31 mouse cellular contexts compared by ENCODE assay signal in genomic region chr5:20606497-20606896, GRCm38 (mm10).
"Had no signal": no experiment of that assay in that cellular context is flagged by ENCODE, and none has a peak within 500 bp of the region (broad histone marks: within the 10 kb centered on the region; RNA-seq: fewer than 3 reads in every experiment).

No protein-coding gene starts in this region.

- H3K27ac ChIP-seq: left cerebral cortex, adult 2 months; limb, embryonic 10.5 days; limb, embryonic 12.5 days; limb, embryonic 13.5 days; limb, embryonic 15.5 days; liver, embryonic 12.5 days; liver, embryonic 13.5 days; liver, embryonic 14.5 days; liver, embryonic 15.5 days; lung, embryonic 15.5 days; macrophage; midbrain, embryonic 10.5 days; midbrain, embryonic 12.5 days; midbrain, embryonic 13.5 days; midbrain, embryonic 15.5 days; neural tube, embryonic 12.5 days had no signal

- DNase-seq: left cerebral cortex, postnatal 4 days; liver; liver, embryonic 13.5 days; liver, postnatal 0 days; lung, adult 18-20 months; lung, adult 2 months; lung, embryonic 14.5 days; lung, postnatal 10 days; lung, postnatal 14 days; lung, postnatal 36 days; lung, postnatal 4 days; midbrain, embryonic 14.5 days had no signal

- H3K4me3 ChIP-seq: left cerebral cortex, adult 2 months; limb, embryonic 10.5 days; limb, embryonic 12.5 days; limb, embryonic 13.5 days; limb, embryonic 15.5 days; liver, embryonic 12.5 days; liver, embryonic 13.5 days; liver, embryonic 15.5 days; lung, embryonic 15.5 days; megakaryocyte, embryonic 14.5 days; midbrain, embryonic 10.5 days; midbrain, embryonic 12.5 days; midbrain, embryonic 13.5 days; midbrain, embryonic 15.5 days; neural tube, embryonic 12.5 days had no signal

- H3K9ac ChIP-seq: limb, embryonic 12.5 days; limb, embryonic 13.5 days; limb, embryonic 15.5 days; liver, embryonic 12.5 days; liver, embryonic 13.5 days; liver, embryonic 14.5 days; liver, embryonic 15.5 days; liver, postnatal 0 days; lung, embryonic 14.5 days; lung, embryonic 15.5 days; midbrain, embryonic 12.5 days; midbrain, embryonic 13.5 days; midbrain, embryonic 15.5 days; neural tube, embryonic 12.5 days had no signal

- H3K9me3 ChIP-seq: limb, embryonic 10.5 days; limb, embryonic 12.5 days; limb, embryonic 13.5 days; limb, embryonic 15.5 days; liver, embryonic 12.5 days; liver, embryonic 13.5 days; liver, embryonic 15.5 days; lung, embryonic 15.5 days; megakaryocyte, embryonic 14.5 days; midbrain, embryonic 10.5 days; midbrain, embryonic 12.5 days; midbrain, embryonic 13.5 days; midbrain, embryonic 15.5 days; neural tube, embryonic 12.5 days had no signal

- ATAC-seq: liver, embryonic 12.5 days; liver, postnatal 0 days; lung, postnatal 0 days; midbrain, embryonic 13.5 days; midbrain, embryonic 15.5 days; midbrain, embryonic 16.5 days had no signal

- H3K36me3 ChIP-seq: limb, embryonic 10.5 days; limb, embryonic 12.5 days; limb, embryonic 13.5 days; limb, embryonic 15.5 days; liver, embryonic 12.5 days; liver, embryonic 13.5 days; liver, embryonic 15.5 days; lung, embryonic 15.5 days; midbrain, embryonic 10.5 days had no signal

- H3K27me3 ChIP-seq: limb, embryonic 12.5 days; limb, embryonic 15.5 days; liver, embryonic 12.5 days; liver, embryonic 13.5 days; liver, embryonic 15.5 days; lung, embryonic 15.5 days; megakaryocyte, embryonic 14.5 days; midbrain, embryonic 12.5 days; midbrain, embryonic 13.5 days; midbrain, embryonic 15.5 days; neural tube, embryonic 12.5 days had no signal

- H3K4me2 ChIP-seq: limb, embryonic 12.5 days; limb, embryonic 13.5 days; limb, embryonic 15.5 days; liver, embryonic 11.5 days; liver, embryonic 12.5 days; liver, embryonic 13.5 days; liver, embryonic 15.5 days; lung, embryonic 14.5 days; lung, embryonic 15.5 days; midbrain, embryonic 12.5 days; midbrain, embryonic 13.5 days; midbrain, embryonic 15.5 days; neural tube, embryonic 12.5 days had no signal

- H3K4me1 ChIP-seq: liver, embryonic 12.5 days; liver, embryonic 13.5 days; liver, embryonic 15.5 days; lung, embryonic 15.5 days; megakaryocyte, embryonic 14.5 days; midbrain, embryonic 15.5 days had no signal
